Mouse (Mus musculus) heart, adult 2 months (tissue): Measurements from ENCODE around the gene Lax1.

Source experiments
- CTCF ChIP-seq: fragments of 200-600 bp; IDR thresholded peaks from 2 replicates; pipeline ENCODE4 v1.8.1; 2022; ENCODE audit warnings: antibody characterized with exemption, mild to moderate bottlenecking, moderate library complexity
- EP300 ChIP-seq: fragments of 200-500 bp; IDR thresholded peaks from 2 replicates; pipeline ENCODE4 v1.6.1; 2011; ENCODE audit warnings: low read depth, low read length, control low read depth; ENCODE audit not compliant: insufficient read depth
- POLR2A ChIP-seq: fragments of 200-500 bp; IDR thresholded peaks from 2 replicates; pipeline ENCODE4 v1.6.1; 2011; ENCODE audit warnings: mild to moderate bottlenecking, low read depth, low read length, control low read depth; ENCODE audit not compliant: insufficient read depth

GRCm38 (mm10) chr1:133709292-133709691 lies 19.4 kb upstream of the Lax1 start:
- TF ChIP-seq CTCF (no peak), POLR2A (no peak), EP300 (no peak)
